Mouse (Mus musculus) heart, postnatal 0 days (tissue): Measurements from ENCODE around the gene Cdh13. TPM values are rescaled to one million over a fixed set of nuclear protein-coding genes. Genes with fewer than 3 reads are reported as not detected.
"Not testable (repeated sequence)": the region's sequence is repeated elsewhere in the genome, so short reads cannot be mapped to it uniquely, and the experiment has no call there.

Experiments used
- ATAC-seq: fragments of 200-750 bp; cut with Nextera tagmentation; 2 replicates; pipeline ENCODE4 v1.8.0; 2017; ENCODE audit warnings: low read depth, moderate number of reproducible peaks, moderate library complexity; ENCODE audit not compliant: insufficient read depth
- DNase-seq: peaks from one replicate; pipeline ENCODE4 v3.0.0-alpha.2; 2016; ENCODE audit warnings: low spot score
- H3K27ac ChIP-seq: fragments of 300-500 bp; sonication (generic); 2 replicates; pipeline ENCODE4 v1.5.1; 2014; ENCODE audit warnings: low read depth, mild to moderate bottlenecking
- H3K27me3 ChIP-seq: fragments of 300-500 bp; sonication (generic); 2 replicates; pipeline ENCODE4 v1.6.1; 2014; ENCODE audit warnings: low read length, mixed read lengths; ENCODE audit not compliant: control insufficient read depth, insufficient read depth
- H3K36me3 ChIP-seq: fragments of 300-500 bp; sonication (generic); replicated peaks from 2 replicates; pipeline ENCODE4 v1.6.1; 2014; ENCODE audit warnings: low read length, mixed read lengths; ENCODE audit not compliant: control insufficient read depth, insufficient read depth
- H3K4me1 ChIP-seq: fragments of 300-500 bp; sonication (generic); 2 replicates; pipeline ENCODE4 v1.6.1; 2014; ENCODE audit warnings: antibody characterized with exemption; ENCODE audit not compliant: control insufficient read depth, insufficient read depth
- H3K4me2 ChIP-seq: fragments of 300-500 bp; sonication (generic); 2 replicates; pipeline ENCODE4 v1.6.1; 2014; ENCODE audit warnings: low read depth, mild to moderate bottlenecking, low read length, moderate library complexity
- H3K4me3 ChIP-seq: fragments of 300-500 bp; sonication (generic); 2 replicates; pipeline ENCODE4 v1.5.1; 2014; ENCODE audit warnings: low read depth, low read length
- H3K9ac ChIP-seq: fragments of 300-500 bp; sonication (generic); replicated peaks from 2 replicates; pipeline ENCODE4 v1.6.1; 2014; ENCODE audit warnings: low read depth, low read length, mixed read lengths
- H3K9me3 ChIP-seq: fragments of 300-500 bp; sonication (generic); replicated peaks from 2 replicates; pipeline ENCODE4 v1.6.1; 2016; ENCODE audit warnings: low read length; ENCODE audit not compliant: control insufficient read depth
- CTCF ChIP-seq: IDR thresholded peaks from 2 replicates; pipeline ENCODE4 v1.5.1; 2016; ENCODE audit warnings: antibody characterized with exemption, control low read depth, low read depth
- EP300 ChIP-seq: IDR thresholded peaks from 2 replicates; pipeline ENCODE4 v1.6.1; 2016; ENCODE audit warnings: antibody characterized with exemption, low read depth
- WGBS: fragments of 180-500 bp; shearing (Covaris S2); extraction: QIAGEN DNeasy Blood & Tissue Kit; methylation state at CpG from one replicate; pipeline ENCODE4 v1.1.7; 2014; 5-methylcytosine and 5-hydroxymethylcytosine counted together
- polyA plus RNA-seq: library from polyadenylated mRNA; unstranded; fragments of >200 nt; fragmentation: Nextera tagmentation; extraction: Ambion mirVana; gene quantifications from 2 replicates; pipeline ENCODE4 v1.2.1, GENCODE M21; 2015
- total RNA-seq: library from RNA; depleted of rRNA; stranded (reverse); fragments of >200 nt; gene quantifications from 2 replicates; pipeline ENCODE4 v1.2.3, GENCODE M21; 2014; ENCODE audit warnings: low replicate concordance

Cdh13 gene
- total and polyA plus RNA-seq, 2 experiments from 2014 or later: 109 to 136 TPM

DNA sequence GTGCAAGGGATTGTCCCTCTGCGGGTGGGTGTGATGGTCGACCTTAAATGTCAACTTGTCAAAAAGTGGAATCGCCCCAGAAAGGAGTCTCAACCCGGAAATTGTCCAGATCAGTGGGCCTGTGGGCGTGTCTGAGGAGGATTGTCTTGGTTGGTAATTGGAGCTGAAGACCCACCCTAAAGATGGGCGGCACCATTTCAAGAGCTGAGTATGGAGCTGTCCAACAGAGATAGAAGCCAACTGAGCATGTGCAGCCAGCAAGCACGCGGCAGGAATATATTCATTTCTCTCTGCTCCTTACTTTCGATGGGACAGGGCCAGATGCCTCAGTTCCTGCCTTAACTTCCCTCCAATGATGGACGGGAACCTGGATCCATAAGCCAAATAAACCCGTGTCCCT, 466.3 kb downstream of the Cdh13 start:
- Histone ChIP-seq H3K9ac (no peak overlapping the region), H3K27ac (no peak overlapping the region), H3K27me3 (no peaks in the 10 kb centered on the region), H3K9me3 (no peaks in the 10 kb centered on the region), H3K36me3 (no peaks in the 10 kb centered on the region), H3K4me2 (no peak overlapping the region), H3K4me1 (no peaks in the 10 kb centered on the region), H3K4me3 (no peak overlapping the region)
- TF ChIP-seq CTCF (no peak), EP300 (no peak)
- ATAC-seq (no peak), DNase-seq (no peak)
- 85% methylated on average over 11 of the region's 11 CpGs for WGBS

DNA sequence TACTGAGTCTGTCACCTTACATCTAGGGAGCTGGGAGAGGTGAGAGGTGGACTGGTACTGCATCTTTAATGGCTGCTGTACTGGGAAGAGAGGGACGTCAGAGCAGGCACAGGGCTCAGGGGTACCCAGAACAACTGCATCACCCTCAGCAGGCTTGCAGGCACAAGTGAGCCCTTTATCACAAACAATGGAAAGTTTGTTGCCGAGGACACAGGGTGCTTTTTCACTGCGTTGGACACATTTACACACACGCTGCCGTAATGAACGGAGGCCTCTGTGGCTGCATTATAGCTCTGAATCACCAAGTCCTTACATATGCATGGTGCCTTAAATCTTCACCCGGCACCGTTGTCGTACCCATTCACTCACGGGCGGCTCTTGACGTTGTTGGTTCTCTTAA, 470.2 kb downstream of the Cdh13 start:
- H3K9me3 ChIP-seq: no peaks in the 10 kb centered on the region
- H3K36me3 ChIP-seq: no peaks in the 10 kb centered on the region
- ATAC-seq: no peak
- H3K27ac ChIP-seq: no peak overlapping the region
- H3K4me3 ChIP-seq: no peak overlapping the region
- no peak for TF ChIP-seq CTCF
- no peak for TF ChIP-seq EP300
- H3K4me1 ChIP-seq: no peaks in the 10 kb centered on the region
- no peaks in the 10 kb centered on the region for H3K27me3 ChIP-seq
- no peak overlapping the region for H3K4me2 ChIP-seq
- WGBS: 89% methylated on average over 12 of the region's 12 CpGs
- H3K9ac ChIP-seq: no peak overlapping the region
- DNase-seq: no peak

DNA sequence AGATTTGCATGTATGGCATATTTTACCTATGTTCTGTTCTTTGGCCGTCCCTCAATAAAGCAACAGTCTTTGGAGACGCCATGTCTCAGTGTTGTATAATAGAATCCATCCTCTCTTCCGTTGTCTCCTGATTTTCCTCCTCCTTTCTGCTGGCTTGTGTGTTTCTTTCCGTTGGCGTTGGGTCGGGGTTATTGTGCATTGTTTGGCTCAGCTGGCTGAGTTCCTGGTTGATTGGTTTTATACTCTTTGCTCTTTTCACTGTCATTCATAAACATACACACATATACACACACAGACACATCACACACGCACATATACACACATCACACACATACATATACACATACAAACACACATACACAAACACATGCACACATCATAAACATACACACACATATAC, 470.6 kb downstream of the Cdh13 start:
- Histone ChIP-seq H3K4me2 (no peak overlapping the region), H3K9ac (no peak overlapping the region), H3K9me3 (no peaks in the 10 kb centered on the region), H3K36me3 (no peaks in the 10 kb centered on the region), H3K27me3 (no peaks in the 10 kb centered on the region), H3K4me3 (no peak overlapping the region), H3K27ac (no peak overlapping the region), H3K4me1 (no peaks in the 10 kb centered on the region)
- ATAC-seq (no peak), DNase-seq (no peak)
- TF ChIP-seq EP300 (no peak), CTCF (no peak)
- WGBS: 77% methylated on average over 7 of the region's 7 CpGs

DNA sequence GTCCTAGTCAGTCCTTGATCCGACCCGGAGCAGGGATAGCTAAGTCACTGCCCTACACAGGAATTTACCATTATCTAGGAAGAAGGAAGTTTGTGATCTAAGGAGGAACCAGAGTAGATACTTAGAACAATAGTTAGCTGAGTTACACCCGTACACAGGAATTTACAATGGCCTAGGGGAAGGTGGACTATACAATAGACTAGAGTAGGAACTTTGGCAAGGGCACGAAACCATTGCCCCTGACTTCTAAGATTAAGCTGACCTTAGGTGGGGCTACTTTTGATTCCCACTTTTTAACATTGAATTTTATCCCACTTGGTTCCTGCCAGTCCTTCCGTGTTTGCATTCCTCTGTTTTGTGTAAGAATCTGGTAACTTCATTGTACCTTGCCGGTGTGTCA, 494.0 kb downstream of the Cdh13 start:
- not testable (repeated sequence) for H3K4me1 ChIP-seq, H3K9me3 ChIP-seq, DNase-seq

DNA sequence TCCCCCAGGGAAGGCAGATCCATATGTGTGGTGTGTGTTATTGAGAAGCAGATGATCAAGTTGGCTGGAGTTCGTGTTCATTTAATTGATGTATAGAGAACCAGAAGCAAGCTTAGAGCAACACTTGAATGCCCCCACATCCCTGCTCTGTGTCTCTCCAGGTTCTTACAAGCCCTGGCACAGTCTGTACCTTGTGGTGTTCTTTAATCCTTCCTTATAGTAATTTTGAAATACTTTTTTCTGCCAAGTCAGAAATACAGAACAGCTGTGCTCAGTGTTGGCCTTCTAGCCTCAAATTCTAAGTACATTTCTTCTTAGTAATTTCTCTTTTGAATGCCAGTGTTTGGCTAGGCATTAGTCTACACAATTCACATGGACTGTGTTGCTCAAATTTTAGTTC, 494.8 kb downstream of the Cdh13 start:
- WGBS: 64% methylated on average over 1 of the region's 1 CpGs
- no peak for DNase-seq

More for the DNA sequence above, 494.0 kb downstream of the Cdh13 start:
- H3K36me3 ChIP-seq, H3K9ac ChIP-seq, ATAC-seq, H3K4me2 ChIP-seq, H3K27me3 ChIP-seq, H3K27ac ChIP-seq, H3K4me3 ChIP-seq: not testable (repeated sequence)
- WGBS: 76% methylated on average over 6 of the region's 6 CpGs

DNA sequence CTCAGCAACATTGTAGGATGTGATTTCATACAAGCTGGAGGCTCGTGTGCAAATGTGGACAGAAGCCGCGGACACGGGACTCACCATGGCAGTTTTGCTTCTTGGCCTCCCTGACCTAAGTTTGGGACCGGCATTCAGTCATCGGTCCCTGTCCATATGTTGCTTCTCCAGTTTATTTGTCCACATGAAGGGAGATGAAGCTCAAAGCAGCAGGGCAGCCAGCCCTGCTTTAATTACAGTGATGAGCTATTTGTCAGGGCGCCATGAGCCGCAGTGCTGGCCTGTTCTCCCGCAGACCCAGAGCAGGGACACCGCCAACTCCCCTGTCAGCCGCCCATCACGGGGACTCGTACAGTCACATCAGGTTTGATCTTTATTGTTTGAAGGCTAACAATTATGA, 502.1 kb downstream of the Cdh13 start:
- DNase-seq (no peak), ATAC-seq (no peak)
- WGBS: 84% methylated on average over 13 of the region's 13 CpGs
- Histone ChIP-seq H3K9ac (no peak overlapping the region), H3K4me2 (no peak overlapping the region), H3K9me3 (no peaks in the 10 kb centered on the region), H3K27me3 (no peaks in the 10 kb centered on the region), H3K36me3 (no peaks in the 10 kb centered on the region), H3K4me1 (0 out of 2 replicates have a peak, but pooled peaks cover 5% of the 10 kb centered on the region), H3K4me3 (no peak overlapping the region), H3K27ac (no peak overlapping the region)
- TF ChIP-seq EP300 (no peak), CTCF (no peak)

More for the DNA sequence above, 494.8 kb downstream of the Cdh13 start:
- no peaks in the 10 kb centered on the region for H3K36me3 ChIP-seq
- no peaks in the 10 kb centered on the region for H3K9me3 ChIP-seq
- no peaks in the 10 kb centered on the region for H3K27me3 ChIP-seq
- ATAC-seq: no peak
- no peak overlapping the region for H3K27ac ChIP-seq
- no peak overlapping the region for H3K9ac ChIP-seq
- no peak for TF ChIP-seq CTCF
- no peak for TF ChIP-seq EP300
- H3K4me3 ChIP-seq: no peak overlapping the region
- H3K4me1 ChIP-seq: 0 out of 2 replicates have a peak, but pooled peaks cover 5% of the 10 kb centered on the region
- no peak overlapping the region for H3K4me2 ChIP-seq
